25 mouse cellular contexts compared by ENCODE assay signal in the genomic region with DNA sequence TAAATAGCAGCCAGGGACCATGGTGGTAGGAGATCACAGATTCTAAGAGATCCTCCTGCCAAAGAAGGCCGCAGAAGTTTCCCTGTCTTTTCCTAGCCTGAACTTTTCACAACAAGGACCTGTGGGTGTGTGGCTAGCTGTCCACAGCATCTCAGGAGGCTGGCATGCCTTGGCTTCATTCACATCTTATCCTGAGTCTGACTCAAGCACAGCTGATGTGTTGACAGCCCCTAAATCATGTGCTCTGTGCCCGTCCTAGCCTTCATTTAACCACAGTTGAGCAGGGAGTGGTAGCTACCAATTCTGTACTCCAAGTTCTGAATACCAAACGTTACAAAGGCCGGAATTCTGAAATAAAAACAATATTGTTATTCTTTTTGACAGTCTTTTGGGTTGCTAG. TPM values are rescaled to one million over a fixed set of nuclear protein-coding genes. Genes with fewer than 3 reads are reported as not detected.
DNase-seq lines count a peak whose midpoint lies in the region; ATAC-seq and TF ChIP-seq lines count a peak whose summit lies in the region.
"Had no signal": no experiment of that assay in that cellular context is flagged by ENCODE, and none has a peak within 500 bp of the region (broad histone marks: within the 10 kb centered on the region; RNA-seq: fewer than 3 reads in every experiment).

No protein-coding gene starts in this region.

- no peaks in the 10 kb centered on the region for H3K79me2 ChIP-seq in heart, adult 2 months (replicated peaks; ENCODE audit: control insufficient read depth, insufficient read depth, low read length)

- no peak overlapping the region for H3K27ac ChIP-seq in heart, adult 2 months
- 0 out of 2 replicates have a peak overlapping the region, but pooled peaks have one; percentile 16 for H3K27ac ChIP-seq in hindbrain, embryonic 10.5 days
- H3K27ac ChIP-seq in hindbrain, postnatal 0 days = no peak overlapping the region
- H3K27ac ChIP-seq in forebrain, postnatal 0 days (ENCODE audit: low read depth, low read length) = no peak overlapping the region
- H3K27ac ChIP-seq: embryonic facial prominence, embryonic 12.5 days; forebrain, embryonic 12.5 days; hindbrain, embryonic 12.5 days had no signal

- H3K36me3 ChIP-seq in heart, adult 2 months (ENCODE audit: control insufficient read depth, insufficient read depth, low read length) = no peaks in the 10 kb centered on the region
- no peaks in the 10 kb centered on the region for H3K36me3 ChIP-seq in hindbrain, embryonic 10.5 days
- H3K36me3 ChIP-seq in hindbrain, postnatal 0 days (ENCODE audit: insufficient read depth, low read length) = no peaks in the 10 kb centered on the region
- no peaks in the 10 kb centered on the region for H3K36me3 ChIP-seq in forebrain, postnatal 0 days (ENCODE audit: insufficient read depth)
- H3K36me3 ChIP-seq: embryonic facial prominence, embryonic 12.5 days; forebrain, embryonic 12.5 days; hindbrain, embryonic 12.5 days had no signal

- no peak overlapping the region for H3K9ac ChIP-seq in heart, adult 2 months (ENCODE audit: low read depth, low read length)
- H3K9ac ChIP-seq in hindbrain, postnatal 0 days (replicated peaks; ENCODE audit: low read length) = no peak overlapping the region
- no peak overlapping the region for H3K9ac ChIP-seq in forebrain, postnatal 0 days
- H3K9ac ChIP-seq: embryonic facial prominence, embryonic 12.5 days; forebrain, embryonic 12.5 days; hindbrain, embryonic 12.5 days had no signal

- no peak for ATAC-seq in hindbrain, postnatal 0 days
- no peak for ATAC-seq in forebrain, postnatal 0 days
- ATAC-seq: forebrain, embryonic 16.5 days; hindbrain, embryonic 16.5 days had no signal

- no peak for TF ChIP-seq CTCF in heart, adult 2 months (IDR thresholded peaks at IDR 0.05)
- no peak for TF ChIP-seq CTCF in hindbrain, postnatal 0 days (IDR thresholded peaks at IDR 0.05; ENCODE audit: low read depth)
- TF ChIP-seq CTCF in forebrain, postnatal 0 days (IDR thresholded peaks at IDR 0.05; ENCODE audit: low read depth) = no peak

- intact Hi-C loops in heart, adult 2 months (cut with DNase I) = no loop called here

- H3K4me1 ChIP-seq in heart, adult 2 months (ENCODE audit: control insufficient read depth, insufficient read depth, low read length) = no peaks in the 10 kb centered on the region
- peaks cover 21% of the 10 kb centered on the region for H3K4me1 ChIP-seq in hindbrain, embryonic 10.5 days (replicated peaks)
- H3K4me1 ChIP-seq in hindbrain, postnatal 0 days (ENCODE audit: insufficient read depth, low read length) = peaks cover 12% of the 10 kb centered on the region
- H3K4me1 ChIP-seq in forebrain, postnatal 0 days (ENCODE audit: insufficient read depth) = peaks cover 8% of the 10 kb centered on the region; the same call in 1 of the 2 replicates

- H3K4me3 ChIP-seq in heart, adult 2 months = no peak overlapping the region
- H3K4me3 ChIP-seq in hindbrain, embryonic 10.5 days = no peak overlapping the region
- H3K4me3 ChIP-seq in hindbrain, postnatal 0 days (ENCODE audit: low read length) = no peak overlapping the region
- H3K4me3 ChIP-seq in forebrain, postnatal 0 days (ENCODE audit: low read depth, low read length) = no peak overlapping the region
- H3K4me3 ChIP-seq: embryonic facial prominence, embryonic 12.5 days; forebrain, embryonic 12.5 days; hindbrain, embryonic 12.5 days had no signal

- peak; percentile 86 for DNase-seq in heart, adult 11 months
- DNase-seq in heart, adult 2 months = no peak
- no peak for DNase-seq in hindbrain, embryonic 10.5 days (ENCODE audit: low spot score)
- no peak for DNase-seq in hindbrain, postnatal 0 days (ENCODE audit: low spot score)
- peak; percentile 59 for DNase-seq in adipocyte (ENCODE audit: low spot score)
- no peak for DNase-seq in forebrain, postnatal 0 days
- no peak for DNase-seq in right cerebral cortex, postnatal 36 days (ENCODE audit: low spot score in 2 of 2)
- DNase-seq: adrenal gland, postnatal 10 days; cerebellum, adult 11 months; cerebellum, adult 8-10 months; cerebellum, postnatal 14 days; gastrocnemius, postnatal 14 days; heart, postnatal 36 days; kidney, adult 11 months had no signal

- no peaks in the 10 kb centered on the region for H3K9me3 ChIP-seq in hindbrain, embryonic 10.5 days
- no peaks in the 10 kb centered on the region for H3K9me3 ChIP-seq in hindbrain, postnatal 0 days (ENCODE audit: low read length)
- no peaks in the 10 kb centered on the region for H3K9me3 ChIP-seq in forebrain, postnatal 0 days (ENCODE audit: low read length)
- H3K9me3 ChIP-seq: embryonic facial prominence, embryonic 12.5 days; forebrain, embryonic 12.5 days; hindbrain, embryonic 12.5 days had no signal

- TF ChIP-seq EP300 in heart, adult 2 months (IDR thresholded peaks at IDR 0.05; ENCODE audit: insufficient read depth, low read depth, low read length) = no peak

- H3K4me2 ChIP-seq in hindbrain, postnatal 0 days (ENCODE audit: low read depth, low read length) = no peak overlapping the region
- no peak overlapping the region for H3K4me2 ChIP-seq in forebrain, postnatal 0 days (ENCODE audit: low read depth)
- H3K4me2 ChIP-seq: embryonic facial prominence, embryonic 12.5 days; forebrain, embryonic 12.5 days; hindbrain, embryonic 12.5 days had no signal

- 72% methylated on average over 4 of the region's 4 CpGs for WGBS in heart, adult 2 months
- 93% methylated on average over 4 of the region's 4 CpGs for WGBS in hindbrain, embryonic 10.5 days
- WGBS in hindbrain, postnatal 0 days = 88% methylated on average over 4 of the region's 4 CpGs
- 86% methylated on average over 4 of the region's 4 CpGs for WGBS in forebrain, postnatal 0 days

- H3K27me3 ChIP-seq in heart, adult 2 months (ENCODE audit: control insufficient read depth, insufficient read depth, low read length) = no peaks in the 10 kb centered on the region
- no peaks in the 10 kb centered on the region for H3K27me3 ChIP-seq in hindbrain, embryonic 10.5 days (ENCODE audit: insufficient read depth, poor library complexity, severe bottlenecking)
- no peaks in the 10 kb centered on the region for H3K27me3 ChIP-seq in hindbrain, postnatal 0 days (ENCODE audit: insufficient read depth, low read length)
- no peaks in the 10 kb centered on the region for H3K27me3 ChIP-seq in forebrain, postnatal 0 days (ENCODE audit: insufficient read depth, low read length)
- H3K27me3 ChIP-seq: embryonic facial prominence, embryonic 12.5 days; forebrain, embryonic 12.5 days; hindbrain, embryonic 12.5 days had no signal

- TF ChIP-seq POLR2A in heart, adult 2 months (IDR thresholded peaks at IDR 0.05; ENCODE audit: insufficient read depth, low read depth, low read length) = no peak

RNA-seq across cellular contexts. Expression of a gene that starts 1.4 kb away (rescaled TPM):
- under 1 TPM in 1 of 2 experiments, not detected in 1; 0.52 TPM for total RNA-seq in heart, adult 2 months (2021)
- polyA plus RNA-seq in heart, adult 2 months (2012; rRNA removed) = 0.49 TPM in 1 of 2 replicates, not detected in the other
- 0.90 and 2.5 TPM in 2 replicates for polyA plus RNA-seq in hindbrain, embryonic 10.5 days (2016; fragmentation: Nextera tagmentation; extraction: Ambion mirVana)
- total RNA-seq in hindbrain, postnatal 0 days (2014; rRNA removed) = 0.54 and 0.84 TPM in 2 replicates
- polyA plus RNA-seq in hindbrain, postnatal 0 days (2015; fragmentation: Nextera tagmentation; extraction: Ambion mirVana) = 1.8 TPM in 2 replicates
- 0.77 and 1.6 TPM in 2 replicates for total RNA-seq in forebrain, postnatal 0 days (2014; rRNA removed)
- 0.73 and 1.7 TPM in 2 replicates for polyA plus RNA-seq in forebrain, postnatal 0 days (2015; fragmentation: Nextera tagmentation; extraction: Ambion mirVana)
- total RNA-seq: common myeloid progenitor, adult 5-6 weeks; ES-E14; gastrocnemius, adult 18-20 months; gastrocnemius, postnatal 14 days; heart, adult 8-10 months; heart, postnatal 36 days had no signal
- polyA plus RNA-seq: heart, embryonic 14.5 days; intestine, embryonic 14.5 days had no signal

RNA-seq across cellular contexts. Expression of a gene that starts 26.9 kb away (rescaled TPM):
- total RNA-seq in heart, adult 2 months (2021) = 10 to 100 TPM; 14.6 to 16.9 TPM
- 16.5 and 16.8 TPM in 2 replicates for polyA plus RNA-seq in heart, adult 2 months (2012; rRNA removed)
- 28.8 and 31.8 TPM in 2 replicates for polyA plus RNA-seq in hindbrain, embryonic 10.5 days (2016; fragmentation: Nextera tagmentation; extraction: Ambion mirVana)
- total RNA-seq in hindbrain, postnatal 0 days (2014; rRNA removed) = 84.7 and 85.2 TPM in 2 replicates
- 29.4 and 33.5 TPM in 2 replicates for polyA plus RNA-seq in hindbrain, postnatal 0 days (2015; fragmentation: Nextera tagmentation; extraction: Ambion mirVana)
- total RNA-seq in forebrain, postnatal 0 days (2014; rRNA removed) = 49.7 and 51.3 TPM in 2 replicates
- polyA plus RNA-seq in forebrain, postnatal 0 days (2015; fragmentation: Nextera tagmentation; extraction: Ambion mirVana) = 16.6 and 24.3 TPM in 2 replicates

RNA-seq across cellular contexts. Expression of a gene that starts 53.2 kb away (rescaled TPM):
- 10 to 100 TPM; 28.1 to 30.5 TPM for total RNA-seq in heart, adult 2 months (2021)
- polyA plus RNA-seq in heart, adult 2 months (2012; rRNA removed) = 21.3 and 39.4 TPM in 2 replicates
- 210 and 212 TPM in 2 replicates for polyA plus RNA-seq in hindbrain, embryonic 10.5 days (2016; fragmentation: Nextera tagmentation; extraction: Ambion mirVana)
- 97.7 and 130 TPM in 2 replicates for total RNA-seq in hindbrain, postnatal 0 days (2014; rRNA removed)
- 99.9 and 103 TPM in 2 replicates for polyA plus RNA-seq in hindbrain, postnatal 0 days (2015; fragmentation: Nextera tagmentation; extraction: Ambion mirVana)
- total RNA-seq in forebrain, postnatal 0 days (2014; rRNA removed) = 130 and 136 TPM in 2 replicates
- 108 and 118 TPM in 2 replicates for polyA plus RNA-seq in forebrain, postnatal 0 days (2015; fragmentation: Nextera tagmentation; extraction: Ambion mirVana)

Comparison
In these comparisons a context has a peak if more than half of its experiments do, and no peak if none do; other contexts are left out.
1. DNase-seq: peak in heart, adult 11 months (single experiment) and adipocyte (single experiment); none in heart, adult 2 months (0 of 2), hindbrain, embryonic 10.5 days (single experiment), hindbrain, postnatal 0 days (single experiment), forebrain, postnatal 0 days (single experiment) and right cerebral cortex, postnatal 36 days (0 of 2).